In genomic region chr16:84735166-84736105, GRCm38 (mm10) we compare ENCODE assay signal across 7 mouse cellular contexts. TPM values are rescaled to one million over a fixed set of nuclear protein-coding genes. Genes with fewer than 3 reads are reported as not detected.
A peak's percentile ranks its signal among the peaks of the same experiment; 100 is the strongest.
DNase-seq lines count a peak whose midpoint lies in the region; ATAC-seq lines count a peak whose summit lies in the region.

Mrpl39 (minus strand) TSS chr16:84735742.

- 2% methylated on average over 66 of the region's 66 CpGs for WGBS in embryonic facial prominence, embryonic 11.5 days
- WGBS in limb, embryonic 11.5 days, result 2% methylated on average over 66 of the region's 66 CpGs
- WGBS in midbrain, embryonic 14.5 days, result 1% methylated on average over 66 of the region's 66 CpGs

- peak; percentile 100 for ATAC-seq in embryonic facial prominence, embryonic 11.5 days (replicated peaks; ENCODE audit: insufficient number of reproducible peaks, low FRiP score, low TSS enrichment, low read depth)
- ATAC-seq in limb, embryonic 11.5 days (ENCODE audit: insufficient number of reproducible peaks, low FRiP score, low TSS enrichment, low read depth), result peak; percentile 96
- peak; percentile 99 for ATAC-seq in midbrain, embryonic 14.5 days (ENCODE audit: low FRiP score, low TSS enrichment)

- no peaks in the 10 kb centered on the region for H3K9me3 ChIP-seq in embryonic facial prominence, embryonic 11.5 days (replicated peaks; ENCODE audit: control insufficient read depth, low read length)
- H3K9me3 ChIP-seq in limb, embryonic 11.5 days (ENCODE audit: control insufficient read depth, low read length), result no peaks in the 10 kb centered on the region
- no peaks in the 10 kb centered on the region for H3K9me3 ChIP-seq in midbrain, embryonic 14.5 days (ENCODE audit: control insufficient read depth, low read length)

- no peaks in the 10 kb centered on the region for H3K36me3 ChIP-seq in embryonic facial prominence, embryonic 11.5 days (replicated peaks; ENCODE audit: control insufficient read depth, insufficient read depth, low read depth, low read length)
- no peaks in the 10 kb centered on the region; the same call in 1 of the 2 replicates for H3K36me3 ChIP-seq in limb, embryonic 11.5 days (ENCODE audit: control insufficient read depth, insufficient read depth, low read length)
- H3K36me3 ChIP-seq in midbrain, embryonic 14.5 days (ENCODE audit: control insufficient read depth, insufficient read depth, low read length), result peaks cover 18% of the 10 kb centered on the region

- H3K9ac ChIP-seq in embryonic facial prominence, embryonic 11.5 days (replicated peaks; ENCODE audit: low read length), result peak within 1 kb of the TSS; percentile 75
- H3K9ac ChIP-seq in limb, embryonic 11.5 days (ENCODE audit: low read length), result peak within 1 kb of the TSS; percentile 78
- peak within 1 kb of the TSS; percentile 71 for H3K9ac ChIP-seq in midbrain, embryonic 14.5 days (replicated peaks; ENCODE audit: low read length)

- peak within 1 kb of the TSS; percentile 55 for H3K4me2 ChIP-seq in embryonic facial prominence, embryonic 11.5 days (ENCODE audit: low read depth, low read length)
- H3K4me2 ChIP-seq in limb, embryonic 11.5 days (ENCODE audit: low read depth, severe bottlenecking), result peak within 1 kb of the TSS; percentile 51
- peak within 1 kb of the TSS; percentile 59 for H3K4me2 ChIP-seq in midbrain, embryonic 14.5 days (ENCODE audit: low read length)

- H3K4me1 ChIP-seq in embryonic facial prominence, embryonic 11.5 days (ENCODE audit: control insufficient read depth, insufficient read depth, low read length), result no peaks in the 10 kb centered on the region
- peaks cover 5% of the 10 kb centered on the region for H3K4me1 ChIP-seq in limb, embryonic 11.5 days (ENCODE audit: control insufficient read depth, insufficient read depth, low read length)
- H3K4me1 ChIP-seq in midbrain, embryonic 14.5 days (ENCODE audit: control insufficient read depth, insufficient read depth, low read length), result peaks cover 6% of the 10 kb centered on the region; the same call in 1 of the 2 replicates

- peak within 1 kb of the TSS; percentile 68 for H3K4me3 ChIP-seq in embryonic facial prominence, embryonic 11.5 days (ENCODE audit: low read depth, low read length)
- peak within 1 kb of the TSS; percentile 65 for H3K4me3 ChIP-seq in limb, embryonic 11.5 days (ENCODE audit: low read depth, low read length)
- H3K4me3 ChIP-seq in midbrain, embryonic 14.5 days (replicated peaks; ENCODE audit: low read depth, low read length), result peak within 1 kb of the TSS; percentile 72

- H3K27ac ChIP-seq in embryonic facial prominence, embryonic 11.5 days (replicated peaks; ENCODE audit: low read depth, low read length), result no peak within 1 kb of the TSS
- H3K27ac ChIP-seq in limb, embryonic 11.5 days (replicated peaks; ENCODE audit: low read depth, low read length), result no peak within 1 kb of the TSS
- H3K27ac ChIP-seq in midbrain, embryonic 14.5 days (replicated peaks; ENCODE audit: low read depth, low read length), result peak within 1 kb of the TSS; percentile 69

- DNase-seq in adrenal gland, postnatal 14 days, result peak; percentile 99
- peak; percentile 98 for DNase-seq in embryonic facial prominence, embryonic 11.5 days (ENCODE audit: low spot score)
- DNase-seq in heart, adult 11 months, result peak; percentile 99
- peak; percentile 99 for DNase-seq in kidney, adult 18-20 months
- peak; percentile 99 for DNase-seq in limb, embryonic 11.5 days (ENCODE audit: low spot score)
- peak; percentile 99 for DNase-seq in midbrain, embryonic 14.5 days
- peak; percentile 87 to 96 for DNase-seq in spleen, adult 18-20 months

- H3K27me3 ChIP-seq in embryonic facial prominence, embryonic 11.5 days (ENCODE audit: control insufficient read depth, insufficient read depth, low read length), result no peaks in the 10 kb centered on the region
- no peaks in the 10 kb centered on the region for H3K27me3 ChIP-seq in limb, embryonic 11.5 days (ENCODE audit: control insufficient read depth, insufficient read depth, low read length)
- H3K27me3 ChIP-seq in midbrain, embryonic 14.5 days (ENCODE audit: control insufficient read depth, insufficient read depth, low read length), result no peaks in the 10 kb centered on the region

RNA-seq across cellular contexts. Expression of gene Mrpl39, which starts in this region (rescaled TPM):
- 54.9 and 56.2 TPM in 2 replicates for total RNA-seq in adrenal gland, postnatal 14 days (2021)
- 53.5 and 56.7 TPM in 2 replicates for polyA plus RNA-seq in embryonic facial prominence, embryonic 11.5 days (2014; fragmentation: Nextera tagmentation; extraction: Ambion mirVana)
- 52.6 and 53.0 TPM in 2 replicates for polyA plus RNA-seq in limb, embryonic 11.5 days (2014; fragmentation: Nextera tagmentation; extraction: Ambion mirVana)
- polyA plus RNA-seq in midbrain, embryonic 14.5 days (2014; fragmentation: Nextera tagmentation; extraction: Ambion mirVana), result 34.4 and 43.1 TPM in 2 replicates
